Mouse (Mus musculus): ENCODE measurements at regions not wholly inside any gene's neighbourhood (a gene's known extent, or its start where the extent isn't known, plus 50 kb on each side); places are given as distances from the start of the nearest gene placed in this dataset.

DNA sequence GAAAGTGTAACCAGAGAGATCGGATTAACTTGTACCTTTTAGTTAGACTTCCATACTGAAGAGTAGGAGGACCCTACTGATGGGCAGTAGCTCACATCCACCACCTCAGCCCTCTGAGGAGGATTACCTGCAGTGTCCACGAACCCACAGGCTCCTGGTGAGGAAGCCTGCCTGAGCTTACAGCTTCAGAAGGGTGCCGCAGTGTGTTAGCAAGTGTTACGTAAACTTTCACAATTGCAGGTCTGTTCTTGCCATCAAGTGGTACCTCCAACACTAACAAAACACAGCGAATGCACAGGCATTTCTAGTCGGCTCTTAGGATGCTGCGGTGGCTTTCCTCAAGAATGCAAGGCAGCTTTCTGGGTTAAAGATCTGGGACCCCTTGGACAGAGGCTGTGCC, 192.4 kb upstream of the Mkln1 start:
- H3K9me3 ChIP-seq: no peaks in the 10 kb centered on the region
- no peak overlapping the region for H3K27ac ChIP-seq
- no peaks in the 10 kb centered on the region for H3K27me3 ChIP-seq
- H3K9ac ChIP-seq: no peak overlapping the region
- WGBS: 81% methylated on average over 7 of the region's 7 CpGs
- H3K4me1 ChIP-seq: no peaks in the 10 kb centered on the region
- H3K36me3 ChIP-seq: no peaks in the 10 kb centered on the region
- no peak for ATAC-seq (ENCODE audit: insufficient number of reproducible peaks, insufficient read depth, low FRiP score, low TSS enrichment, low read depth)
- no peak overlapping the region for H3K4me3 ChIP-seq
- no peak overlapping the region for H3K4me2 ChIP-seq

DNA sequence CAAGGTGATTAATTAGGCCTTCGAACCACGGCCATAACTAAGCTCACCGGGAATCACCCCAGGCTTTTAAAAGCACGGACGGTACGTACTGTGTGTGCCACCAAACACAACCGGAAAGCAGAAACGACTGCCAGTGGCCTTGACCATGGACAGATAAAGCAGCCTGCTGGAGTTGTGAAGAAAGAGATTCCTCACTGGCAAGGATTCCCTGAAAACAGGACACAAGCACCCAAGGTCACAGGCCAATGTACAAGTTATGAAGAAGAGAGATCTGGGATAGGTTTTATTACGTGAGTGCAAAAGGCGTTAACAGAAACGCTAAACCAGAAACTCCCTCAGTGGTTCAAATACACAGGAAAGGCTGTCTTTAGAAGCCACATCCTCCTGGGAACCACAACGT, 191.3 kb upstream of the Mkln1 start:
- Histone ChIP-seq H3K27me3 (no peaks in the 10 kb centered on the region), H3K4me2 (no peak overlapping the region), H3K4me1 (no peaks in the 10 kb centered on the region), H3K4me3 (no peak overlapping the region), H3K9ac (no peak overlapping the region), H3K36me3 (no peaks in the 10 kb centered on the region), H3K9me3 (no peaks in the 10 kb centered on the region), H3K27ac (no peak overlapping the region)
- no peak for ATAC-seq (ENCODE audit: insufficient number of reproducible peaks, insufficient read depth, low FRiP score, low TSS enrichment, low read depth)
- WGBS: 87% methylated on average over 12 of the region's 12 CpGs

DNA sequence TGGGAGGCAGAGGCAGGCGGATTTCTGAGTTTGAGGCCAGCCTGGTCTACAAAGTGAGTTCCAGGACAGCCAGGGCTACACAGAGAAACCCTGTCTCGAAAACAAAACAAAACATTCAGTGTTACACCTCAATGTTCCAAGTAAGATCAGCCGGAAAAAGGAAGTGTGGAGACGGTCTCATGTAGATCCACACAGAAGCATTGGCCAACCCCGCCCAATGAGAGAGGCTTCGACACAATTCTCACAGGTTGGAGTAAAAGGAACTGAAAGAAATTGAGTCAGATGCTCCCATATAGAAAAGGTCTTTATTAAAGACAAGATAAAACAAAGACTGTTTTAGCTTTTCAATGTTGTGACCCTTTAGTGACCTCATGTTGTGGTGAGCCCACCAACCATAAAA, 190.3 kb upstream of the Mkln1 start:
- Histone ChIP-seq H3K27ac (no peak overlapping the region), H3K9me3 (no peaks in the 10 kb centered on the region), H3K9ac (no peak overlapping the region), H3K4me1 (no peaks in the 10 kb centered on the region), H3K36me3 (no peaks in the 10 kb centered on the region), H3K27me3 (no peaks in the 10 kb centered on the region), H3K4me2 (no peak overlapping the region), H3K4me3 (no peak overlapping the region)
- no peak for ATAC-seq (ENCODE audit: insufficient number of reproducible peaks, insufficient read depth, low FRiP score, low TSS enrichment, low read depth)
- 93% methylated on average over 6 of the region's 6 CpGs for WGBS

DNA sequence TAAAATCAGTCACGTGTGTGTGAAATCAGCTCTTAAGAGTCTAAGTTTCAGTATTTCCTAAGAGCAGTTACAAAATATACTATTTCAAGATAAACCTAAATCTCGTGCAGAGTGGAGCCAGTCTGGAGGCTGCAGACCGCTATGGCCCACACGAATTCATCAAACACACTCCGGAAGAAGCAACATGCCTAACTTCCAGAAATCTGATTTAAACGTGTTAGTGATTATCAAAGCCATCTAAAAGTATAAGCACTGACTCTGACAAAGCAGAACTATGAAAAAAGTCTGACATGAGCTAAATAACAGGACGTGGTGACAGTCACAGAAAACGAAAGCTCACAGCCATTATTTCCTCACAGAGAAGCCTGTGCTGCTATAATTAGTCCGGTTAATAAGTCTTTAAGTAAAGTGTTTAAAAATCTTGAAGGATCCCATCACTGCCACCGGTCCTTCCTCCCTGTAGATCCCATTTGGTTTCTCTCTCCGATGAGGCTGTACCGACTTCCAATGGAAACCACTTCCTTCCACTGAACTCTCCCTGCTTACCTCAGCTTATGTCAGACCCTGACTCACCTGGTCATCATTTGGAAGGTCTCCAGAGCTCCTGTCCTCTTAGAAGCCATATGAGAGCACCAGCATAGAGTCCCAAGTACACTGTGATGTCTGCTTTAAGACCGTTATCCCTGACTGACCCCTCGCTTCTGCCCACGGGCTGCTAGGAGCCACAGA, 189.0 kb upstream of the Mkln1 start:
- Histone ChIP-seq H3K36me3 (no peaks in the 10 kb centered on the region), H3K27ac (no peak overlapping the region), H3K9me3 (no peaks in the 10 kb centered on the region), H3K4me2 (no peak overlapping the region), H3K4me1 (no peaks in the 10 kb centered on the region), H3K27me3 (peaks cover 6% of the 10 kb centered on the region), H3K9ac (no peak overlapping the region), H3K4me3 (no peak overlapping the region)
- no peak for ATAC-seq (ENCODE audit: insufficient number of reproducible peaks, insufficient read depth, low FRiP score, low TSS enrichment, low read depth)
- 72% methylated on average over 15 of the region's 15 CpGs for WGBS

DNA sequence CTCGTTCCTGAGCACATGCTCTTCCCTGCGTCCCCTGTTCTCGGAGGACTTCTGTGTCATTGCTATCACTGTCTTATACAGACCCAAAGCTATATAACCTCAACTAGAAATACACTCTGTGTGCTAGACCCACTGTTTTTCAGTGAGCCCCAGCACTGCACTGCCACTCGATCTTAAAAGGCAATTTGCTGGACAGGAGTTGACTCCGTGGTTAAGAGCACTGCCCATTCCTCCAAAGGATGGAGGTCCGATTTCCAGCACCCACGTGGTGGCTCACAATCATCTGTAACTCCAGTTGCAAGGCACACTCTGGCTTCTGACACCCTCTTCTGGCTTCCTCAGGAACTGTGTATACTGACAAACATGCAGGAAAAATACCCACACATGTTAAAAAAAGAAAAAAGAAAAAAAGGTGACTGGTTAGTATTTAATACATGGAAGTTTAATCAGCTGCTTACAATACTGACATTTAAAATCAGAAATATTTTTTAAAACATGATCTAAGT, 188.3 kb upstream of the Mkln1 start:
- H3K27ac ChIP-seq: no peak overlapping the region
- no peak overlapping the region for H3K4me2 ChIP-seq
- no peaks in the 10 kb centered on the region for H3K36me3 ChIP-seq
- H3K9me3 ChIP-seq: no peaks in the 10 kb centered on the region
- no peak overlapping the region for H3K4me3 ChIP-seq
- H3K4me1 ChIP-seq: no peaks in the 10 kb centered on the region
- H3K27me3 ChIP-seq: peaks cover 12% of the 10 kb centered on the region
- no peak overlapping the region for H3K9ac ChIP-seq
- WGBS: 64% methylated on average over 7 of the region's 7 CpGs
- ATAC-seq (ENCODE audit: insufficient number of reproducible peaks, insufficient read depth, low FRiP score, low TSS enrichment, low read depth): no peak

DNA sequence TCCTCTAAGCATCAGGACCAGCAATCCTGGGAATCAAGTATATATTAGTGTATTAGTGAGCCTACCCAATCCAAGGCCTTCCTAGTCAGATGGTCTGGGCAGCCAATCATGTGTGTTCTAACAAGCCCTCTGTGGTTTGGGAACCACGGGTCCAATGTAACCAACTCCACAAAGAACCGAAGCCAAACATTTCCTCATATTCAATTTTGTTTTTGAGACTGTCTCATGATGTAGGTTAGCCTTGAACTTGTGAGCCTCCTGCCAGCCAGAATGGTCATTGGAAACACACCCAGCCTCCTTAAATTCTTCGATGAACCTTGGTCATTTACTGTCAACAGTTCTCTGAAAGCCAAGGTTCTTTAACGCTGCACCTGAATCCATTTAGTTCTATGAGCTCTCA, 187.4 kb upstream of the Mkln1 start:
- Histone ChIP-seq H3K4me2 (no peak overlapping the region), H3K27me3 (peaks cover 20% of the 10 kb centered on the region), H3K27ac (no peak overlapping the region), H3K4me3 (no peak overlapping the region), H3K36me3 (no peaks in the 10 kb centered on the region), H3K9ac (no peak overlapping the region), H3K4me1 (no peaks in the 10 kb centered on the region), H3K9me3 (no peaks in the 10 kb centered on the region)
- 78% methylated on average over 4 of the region's 4 CpGs for WGBS
- no peak for ATAC-seq (ENCODE audit: insufficient number of reproducible peaks, insufficient read depth, low FRiP score, low TSS enrichment, low read depth)

DNA sequence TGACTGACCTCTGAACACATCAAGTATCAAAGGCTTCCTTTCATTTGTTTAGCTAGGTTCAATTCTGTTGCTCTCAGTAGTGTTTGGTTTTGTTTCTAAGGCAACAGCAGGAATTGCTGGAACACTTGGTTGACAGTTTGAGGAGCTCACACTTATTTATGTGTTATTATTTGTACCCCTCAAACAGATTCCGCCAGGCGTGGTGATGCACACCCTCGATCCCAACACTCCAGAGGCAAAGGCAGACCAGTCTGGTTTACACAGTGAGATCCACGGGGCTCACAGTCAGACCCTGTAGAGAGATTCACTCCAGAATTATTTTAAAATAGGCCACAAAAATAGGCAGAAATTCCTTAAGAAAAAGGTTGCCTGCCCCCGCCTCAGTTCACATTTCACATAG, 186.9 kb upstream of the Mkln1 start:
- Histone ChIP-seq H3K27me3 (peaks cover 26% of the 10 kb centered on the region), H3K9me3 (no peaks in the 10 kb centered on the region), H3K4me2 (no peak overlapping the region), H3K4me1 (peaks cover under 1% of the 10 kb centered on the region; the same call in 1 of the 2 replicates), H3K4me3 (no peak overlapping the region), H3K9ac (no peak overlapping the region), H3K36me3 (no peaks in the 10 kb centered on the region), H3K27ac (no peak overlapping the region)
- whole genome bisulfite sequencing: 73% methylated on average over 5 of the region's 5 CpGs
- no peak for ATAC-seq (ENCODE audit: insufficient number of reproducible peaks, insufficient read depth, low FRiP score, low TSS enrichment, low read depth)

DNA sequence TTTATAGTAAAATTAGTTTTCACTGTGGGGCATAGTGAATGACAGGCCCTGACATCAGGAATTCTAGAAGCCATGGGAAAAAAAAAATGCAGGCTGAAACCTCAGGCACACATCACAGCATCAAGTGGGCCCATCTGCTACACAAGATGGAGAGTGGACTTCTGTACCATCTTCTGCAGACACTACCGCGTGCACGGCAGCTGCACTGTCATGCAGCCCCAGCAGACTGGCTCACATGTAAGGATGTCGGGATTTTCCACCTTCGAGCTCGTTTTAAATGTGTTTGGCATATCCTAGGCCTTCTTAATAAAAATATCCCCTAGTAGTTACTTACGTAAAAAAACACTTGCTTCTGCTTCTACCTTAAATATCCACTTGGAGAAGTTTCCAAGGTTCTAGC, 186.5 kb upstream of the Mkln1 start:
- WGBS: 83% methylated on average over 7 of the region's 7 CpGs
- no peaks in the 10 kb centered on the region for H3K36me3 ChIP-seq
- no peak overlapping the region for H3K4me2 ChIP-seq
- no peak overlapping the region for H3K27ac ChIP-seq
- no peaks in the 10 kb centered on the region for H3K9me3 ChIP-seq
- ATAC-seq (ENCODE audit: insufficient number of reproducible peaks, insufficient read depth, low FRiP score, low TSS enrichment, low read depth): no peak
- H3K4me3 ChIP-seq: no peak overlapping the region
- no peak overlapping the region for H3K9ac ChIP-seq
- peaks cover 30% of the 10 kb centered on the region for H3K27me3 ChIP-seq
- H3K4me1 ChIP-seq: peaks cover 5% of the 10 kb centered on the region

DNA sequence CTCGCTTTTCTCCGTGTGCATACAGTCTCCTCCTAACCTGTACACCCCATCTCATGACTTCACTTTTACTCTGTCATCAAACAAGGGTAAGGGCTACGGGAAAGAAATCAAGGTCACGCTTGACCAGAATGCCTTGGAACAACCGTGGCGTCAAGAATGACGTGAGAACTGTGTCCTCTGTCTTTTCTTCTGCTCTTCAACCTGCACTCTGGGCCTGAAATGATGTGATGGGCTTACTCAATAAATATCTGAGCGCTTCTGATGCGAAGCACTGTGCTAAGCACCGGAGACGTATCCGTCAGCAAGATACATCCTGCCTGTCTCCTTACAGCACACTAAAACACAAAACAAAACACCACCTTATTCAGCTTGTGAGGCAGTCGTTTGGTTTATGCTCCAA, 185.8 kb upstream of the Mkln1 start:
- Histone ChIP-seq H3K4me1 (peaks cover 9% of the 10 kb centered on the region), H3K4me3 (no peak overlapping the region), H3K27me3 (peaks cover 35% of the 10 kb centered on the region), H3K4me2 (no peak overlapping the region), H3K36me3 (no peaks in the 10 kb centered on the region), H3K9ac (no peak overlapping the region), H3K9me3 (no peaks in the 10 kb centered on the region), H3K27ac (no peak overlapping the region)
- 82% methylated on average over 13 of the region's 13 CpGs for WGBS
- no peak for ATAC-seq (ENCODE audit: insufficient number of reproducible peaks, insufficient read depth, low FRiP score, low TSS enrichment, low read depth)

DNA sequence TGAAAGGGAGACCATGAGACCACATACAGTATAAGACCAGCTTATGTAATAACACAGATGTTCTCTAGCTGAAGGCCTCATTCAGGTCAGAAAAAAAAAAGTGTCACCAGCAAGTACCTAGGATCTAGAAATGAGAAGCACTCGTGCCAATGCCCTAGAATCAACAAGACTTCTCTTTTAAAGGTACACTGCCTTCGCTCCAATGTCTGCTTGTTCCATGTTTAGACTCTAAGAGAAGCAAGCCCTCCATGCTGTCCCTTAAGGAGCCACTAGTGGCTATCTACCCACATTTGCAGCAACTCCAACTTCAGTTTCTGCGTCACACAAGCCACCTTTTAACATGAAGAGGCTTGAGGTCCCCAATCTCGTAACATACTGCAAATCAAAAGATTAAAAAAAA, 185.4 kb upstream of the Mkln1 start:
- Histone ChIP-seq H3K36me3 (no peaks in the 10 kb centered on the region), H3K4me3 (no peak overlapping the region), H3K27me3 (peaks cover 40% of the 10 kb centered on the region), H3K9me3 (no peaks in the 10 kb centered on the region), H3K4me1 (peaks cover 13% of the 10 kb centered on the region), H3K9ac (no peak overlapping the region), H3K4me2 (no peak overlapping the region), H3K27ac (no peak overlapping the region)
- no peak for ATAC-seq (ENCODE audit: insufficient number of reproducible peaks, insufficient read depth, low FRiP score, low TSS enrichment, low read depth)
- 71% methylated on average over 4 of the region's 4 CpGs for WGBS

DNA sequence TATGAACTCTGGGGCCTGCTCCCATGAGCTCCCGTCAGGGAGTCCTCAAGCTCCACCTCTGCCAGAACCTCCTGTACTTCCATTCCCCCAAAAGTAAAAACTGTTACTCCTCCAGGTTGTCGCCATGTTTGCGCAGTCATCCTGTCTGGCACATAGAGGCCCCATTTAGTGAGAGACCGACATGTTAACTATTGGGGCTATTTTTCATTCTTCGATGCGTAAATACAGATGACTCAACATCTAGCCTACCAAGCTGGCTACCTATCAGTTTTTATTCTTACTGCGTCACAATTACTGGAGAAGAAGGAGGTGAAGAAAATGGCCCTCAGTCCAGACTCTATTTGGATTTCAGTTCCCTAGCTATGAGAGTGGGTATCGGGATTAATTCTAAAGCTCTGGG, 182.9 kb upstream of the Mkln1 start:
- ATAC-seq (ENCODE audit: insufficient number of reproducible peaks, insufficient read depth, low FRiP score, low TSS enrichment, low read depth): no peak
- Histone ChIP-seq H3K4me2 (peak overlapping the region; percentile 100), H3K36me3 (no peaks in the 10 kb centered on the region), H3K4me3 (peak overlapping the region; percentile 72), H3K4me1 (peaks cover 32% of the 10 kb centered on the region), H3K27me3 (peaks cover 65% of the 10 kb centered on the region), H3K9me3 (no peaks in the 10 kb centered on the region), H3K9ac (no peak overlapping the region), H3K27ac (no peak overlapping the region)
- 64% methylated on average over 8 of the region's 8 CpGs for WGBS

DNA sequence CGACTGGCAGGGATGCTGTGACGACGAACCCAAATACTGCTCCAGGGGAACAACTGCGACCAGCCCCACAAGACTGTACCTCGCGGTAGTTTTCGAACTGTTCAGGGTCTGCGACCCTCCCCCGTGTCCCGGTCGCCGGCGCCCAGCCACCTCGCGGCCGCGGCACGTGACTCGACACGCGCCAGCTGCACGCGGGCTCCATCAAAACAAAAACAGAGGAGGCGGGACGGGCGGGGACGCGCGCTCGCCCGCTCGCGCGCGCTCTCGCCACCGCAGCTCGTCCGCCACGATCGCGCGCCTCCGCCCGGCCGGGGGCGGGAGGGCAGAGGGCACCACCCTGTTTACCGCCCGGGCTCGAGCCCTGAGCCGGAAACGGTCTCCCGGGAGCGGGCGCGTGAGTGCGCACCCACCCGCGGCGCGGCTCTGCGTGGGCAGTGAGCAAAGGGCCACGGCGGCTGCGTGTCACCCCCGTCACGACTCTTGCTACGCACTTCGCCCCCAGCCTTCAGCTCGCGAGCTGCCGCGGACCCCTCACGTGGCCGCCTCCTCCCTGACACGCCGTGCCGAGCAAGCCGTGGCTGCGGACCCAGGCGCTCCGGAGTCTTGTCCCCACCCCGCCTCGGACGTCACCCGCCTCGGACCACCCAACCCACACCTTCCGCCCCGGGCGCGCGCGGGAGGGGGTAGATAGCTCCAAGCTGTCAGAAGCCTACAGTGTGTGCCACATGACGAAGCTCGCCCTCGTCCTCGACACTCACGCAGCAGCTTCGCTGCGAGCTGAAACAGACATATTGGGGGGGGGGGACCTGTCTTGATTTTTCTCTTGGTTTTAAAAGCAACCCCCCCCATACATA, 182.1 kb upstream of the Mkln1 start:
- H3K9me3 ChIP-seq: no peaks in the 10 kb centered on the region
- H3K4me1 ChIP-seq: peaks cover 34% of the 10 kb centered on the region
- peak; percentile 56; the same call in 1 of the 2 replicates for ATAC-seq (ENCODE audit: insufficient number of reproducible peaks, insufficient read depth, low FRiP score, low TSS enrichment, low read depth)
- H3K9ac ChIP-seq: peak overlapping the region; percentile 72
- peaks cover 73% of the 10 kb centered on the region for H3K27me3 ChIP-seq
- H3K27ac ChIP-seq: no peak overlapping the region
- peak overlapping the region; percentile 100 for H3K4me2 ChIP-seq
- no peaks in the 10 kb centered on the region for H3K36me3 ChIP-seq
- whole genome bisulfite sequencing: under 1% methylated on average over 85 of the region's 100 CpGs
- H3K4me3 ChIP-seq: peak overlapping the region; percentile 72
